Mouse (Mus musculus) gastrocnemius, postnatal 36 days (tissue): Measurements from ENCODE around the gene Dok4. TPM values are rescaled to one million over a fixed set of nuclear protein-coding genes. Genes with fewer than 3 reads are reported as not detected.
"Not testable (repeated sequence)": the region's sequence is repeated elsewhere in the genome, so short reads cannot be mapped to it uniquely, and the experiment has no call there.

ENCODE experiments used
- DNase-seq, 2 experiments: peaks; one replicate each; pipeline ENCODE4 v3.0.0; 2022
- intact Hi-C: fragments of 180-260 bp; cut with DNase I; formaldehyde crosslinking; loops from one replicate; pipeline ENCODE4 v1.15.1; 2025
- total RNA-seq, 2 experiments: library from RNA; stranded (reverse); gene quantifications; 2 replicates each; pipeline ENCODE4 v1.2.3; 2021

Dok4 gene
- total RNA-seq, 2 experiments from 2014 or later = 2.6 to 4.9 TPM

DNA sequence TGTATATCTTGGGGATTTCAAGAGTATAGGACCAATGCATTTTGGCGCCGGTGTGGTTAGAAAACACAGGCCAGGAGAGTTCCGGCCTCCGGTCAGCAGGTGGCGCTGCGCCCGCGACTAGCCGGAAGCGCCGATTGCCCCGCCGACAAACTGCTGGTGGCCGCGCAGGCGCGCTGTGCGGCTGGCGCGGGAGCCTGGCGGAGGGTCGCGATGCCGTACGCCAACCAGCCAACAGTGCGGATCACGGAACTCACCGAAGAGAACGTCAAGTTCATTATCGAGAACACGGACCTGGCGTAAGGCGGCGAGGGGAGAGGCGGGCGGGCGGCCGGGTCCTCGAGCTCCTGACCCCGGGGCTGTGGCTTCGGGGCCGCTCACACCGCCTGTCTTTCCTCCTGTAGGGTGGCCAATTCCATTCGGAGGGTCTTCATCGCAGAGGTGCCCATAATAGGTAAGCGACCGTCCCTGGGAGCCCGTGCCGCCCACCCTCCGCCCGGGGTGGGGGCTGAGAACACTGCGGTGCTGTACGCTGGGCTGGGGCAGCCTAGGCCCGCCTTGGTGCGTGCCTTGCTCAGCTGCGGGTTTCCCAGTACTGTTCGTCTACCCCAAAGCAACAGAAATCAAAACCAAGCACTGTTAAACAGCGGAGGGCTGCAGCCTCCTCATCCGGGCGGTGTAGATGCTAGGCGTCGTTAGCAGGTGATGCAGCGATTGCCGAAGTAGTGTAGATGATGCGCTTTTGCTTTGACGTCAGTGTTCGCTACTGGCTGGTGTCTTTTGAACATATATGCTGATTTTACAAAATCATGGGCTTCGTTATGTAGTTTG, 18.6 kb downstream of the Dok4 start, which contains the start of gene Polr2c:
Gene Polr2c, plus strand, starts transcription at position 105 of the 828 bp plus-strand sequence.
- intact Hi-C loops = loop anchor here (5.0 kb wide), 1 partner anchor 35 kb away; no protein-coding TSS in a partner anchor
- peak; percentile 82 to 85 for DNase-seq

DNA sequence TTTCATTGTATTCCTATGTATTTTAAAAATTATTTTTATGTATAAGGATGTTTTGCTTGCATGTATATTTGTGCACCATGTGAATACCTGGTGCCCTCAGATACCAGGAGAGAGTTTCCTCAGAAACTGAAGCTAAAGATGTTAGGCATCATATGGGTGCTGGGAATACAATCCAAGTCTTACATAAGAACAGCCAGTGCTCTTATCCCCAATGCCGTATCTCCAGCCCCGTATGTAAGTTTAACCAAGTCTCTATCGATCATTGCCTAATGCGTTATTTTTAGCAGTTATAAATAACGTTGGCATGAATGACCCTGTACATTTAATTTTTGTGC, 19.2 kb downstream of the Dok4 start:
- intact Hi-C loops = loop anchor here (5.0 kb wide), 1 partner anchor 35 kb away; no protein-coding TSS in a partner anchor

DNA sequence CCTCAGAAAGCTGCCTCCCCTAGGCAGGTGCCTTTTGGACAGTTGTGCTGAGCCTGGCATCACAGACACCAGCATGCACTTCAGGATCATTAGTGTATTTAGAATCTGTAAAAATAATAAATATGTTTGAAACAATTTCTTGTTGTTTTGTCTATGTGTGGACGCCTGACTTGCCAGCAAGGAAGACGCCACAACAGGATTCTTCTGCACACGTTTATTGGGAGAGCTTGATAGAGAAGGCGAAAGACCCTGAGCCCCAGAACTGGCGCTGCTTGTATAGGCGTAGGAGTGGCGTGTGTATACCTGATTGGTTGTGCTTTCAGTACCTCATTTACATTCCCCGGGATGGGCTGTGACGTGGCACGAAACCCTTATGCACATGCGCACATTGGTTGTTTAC, 21.4 kb downstream of the Dok4 start:
- not testable (repeated sequence) for DNase-seq
- intact Hi-C loops = loop anchor here (5.0 kb wide), 1 partner anchor 32 kb away; no protein-coding TSS in a partner anchor

More for the DNA sequence above, 19.2 kb downstream of the Dok4 start:
- no peak for DNase-seq

DNA sequence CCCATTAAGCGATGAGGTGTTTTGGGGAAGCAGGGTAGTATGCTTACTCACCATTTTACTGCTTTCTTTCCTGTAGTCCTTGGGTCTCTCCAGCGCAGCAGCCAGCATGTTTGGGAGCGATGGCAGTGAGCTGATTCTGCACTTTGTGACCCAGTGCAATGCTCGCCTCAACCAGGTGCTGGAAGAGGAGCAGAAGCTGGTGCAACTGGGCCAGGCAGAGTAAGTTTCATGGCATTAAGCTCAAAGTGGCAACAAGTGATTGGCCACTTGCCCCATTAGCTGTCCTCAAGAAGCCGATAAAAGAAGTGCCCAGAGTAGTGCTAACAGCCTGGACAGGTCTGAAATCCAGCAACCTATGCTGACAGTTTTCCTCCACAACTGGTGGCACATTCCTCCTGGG, 26.1 kb downstream of the Dok4 start:
- no peak for DNase-seq
- intact Hi-C loops = no loop called here

DNA sequence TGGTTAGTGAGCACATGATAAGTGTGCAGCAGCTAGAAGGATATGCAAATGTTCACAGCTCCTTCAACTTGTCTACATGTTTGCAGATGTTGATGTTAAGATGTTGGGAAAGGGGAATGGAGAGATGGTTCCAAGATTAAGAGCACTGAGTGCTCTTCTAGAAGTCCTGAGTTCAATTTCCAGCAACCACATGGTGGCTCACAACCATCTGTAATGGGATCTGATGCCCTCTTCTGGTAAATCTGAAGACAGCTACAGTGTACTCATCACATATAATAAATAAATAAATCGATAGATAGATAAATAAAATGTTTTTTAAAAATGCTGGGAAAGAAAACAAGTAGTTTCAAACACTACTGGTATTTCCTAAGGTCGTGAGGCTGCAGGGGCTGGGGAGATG, 34.9 kb downstream of the Dok4 start:
- intact Hi-C loops = no loop called here
- no peak for DNase-seq

DNA sequence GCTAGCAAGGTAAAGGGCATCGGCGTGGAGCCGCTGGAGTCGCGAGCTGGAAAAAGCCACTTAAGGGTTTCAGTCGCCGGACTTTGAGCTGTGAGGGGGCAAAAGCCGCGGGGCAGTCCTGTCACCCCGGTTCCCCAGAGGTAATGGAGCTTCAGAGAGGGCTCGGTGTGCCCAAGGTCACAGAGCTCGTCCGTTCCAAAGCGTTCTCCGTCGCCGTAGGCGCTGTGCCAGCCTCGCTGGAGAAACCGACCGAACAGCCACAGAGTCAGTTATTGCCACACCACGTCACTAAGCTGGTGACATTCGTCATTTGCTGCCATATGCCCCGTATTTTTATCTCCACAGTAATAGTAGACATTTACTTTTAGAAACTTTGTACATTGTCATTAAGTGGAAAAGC, 37.5 kb downstream of the Dok4 start:
- DNase-seq = peak; percentile 73 to 77
- intact Hi-C loops = no loop called here

DNA sequence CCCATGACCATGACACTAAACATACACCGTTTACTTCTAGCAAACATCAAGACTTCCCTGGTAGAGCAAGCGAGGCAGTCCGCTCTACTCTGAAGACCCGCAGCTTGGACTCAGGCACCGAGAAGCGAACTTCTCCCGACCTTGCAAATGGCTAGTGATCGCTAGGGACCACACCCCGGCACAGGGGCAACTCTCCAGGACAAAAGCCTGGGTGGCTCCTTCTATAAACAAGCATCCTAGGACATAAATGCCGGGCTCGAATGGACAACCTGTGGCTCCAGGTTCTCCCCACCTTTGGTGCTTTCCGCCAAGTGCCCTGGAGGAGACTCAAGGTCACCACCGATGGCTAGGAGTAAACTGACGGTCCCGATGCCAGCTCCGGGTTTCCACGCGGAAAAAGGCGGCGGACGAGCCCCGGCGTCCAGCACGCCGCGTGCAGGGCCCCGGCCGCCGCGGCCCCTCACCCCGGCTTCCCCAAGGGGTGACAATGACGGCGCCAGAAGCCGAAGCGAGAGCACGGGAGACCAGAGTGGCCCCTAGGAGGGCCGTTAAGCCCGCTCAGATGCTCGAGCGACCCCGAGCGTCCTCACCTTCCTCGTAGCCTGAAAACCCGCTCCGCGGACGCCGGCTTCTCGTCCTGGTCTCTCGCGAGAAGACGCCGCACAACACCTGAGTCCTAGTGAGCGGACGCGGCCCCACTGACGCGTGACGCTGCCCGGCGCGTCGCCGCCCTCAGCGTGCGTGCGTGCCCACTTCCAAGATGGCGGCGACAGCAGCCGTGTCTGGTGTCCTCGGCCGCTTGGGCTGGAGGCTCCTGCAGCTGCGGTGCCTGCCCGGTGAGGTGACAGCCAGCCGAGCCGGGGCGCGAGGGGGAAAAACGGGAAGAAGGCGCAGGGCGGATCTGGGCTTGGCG, 38.2 kb downstream of the Dok4 start, which contains the start of the genes Coq9 and Ciapin1:
Gene Coq9, plus strand, starts transcription at position 660 of the 913 bp plus-strand sequence.
Gene Ciapin1, minus strand, starts transcription at position 697 of the 913 bp plus-strand sequence.
- peak; percentile 92 for DNase-seq
- intact Hi-C loops = no loop called here

DNA sequence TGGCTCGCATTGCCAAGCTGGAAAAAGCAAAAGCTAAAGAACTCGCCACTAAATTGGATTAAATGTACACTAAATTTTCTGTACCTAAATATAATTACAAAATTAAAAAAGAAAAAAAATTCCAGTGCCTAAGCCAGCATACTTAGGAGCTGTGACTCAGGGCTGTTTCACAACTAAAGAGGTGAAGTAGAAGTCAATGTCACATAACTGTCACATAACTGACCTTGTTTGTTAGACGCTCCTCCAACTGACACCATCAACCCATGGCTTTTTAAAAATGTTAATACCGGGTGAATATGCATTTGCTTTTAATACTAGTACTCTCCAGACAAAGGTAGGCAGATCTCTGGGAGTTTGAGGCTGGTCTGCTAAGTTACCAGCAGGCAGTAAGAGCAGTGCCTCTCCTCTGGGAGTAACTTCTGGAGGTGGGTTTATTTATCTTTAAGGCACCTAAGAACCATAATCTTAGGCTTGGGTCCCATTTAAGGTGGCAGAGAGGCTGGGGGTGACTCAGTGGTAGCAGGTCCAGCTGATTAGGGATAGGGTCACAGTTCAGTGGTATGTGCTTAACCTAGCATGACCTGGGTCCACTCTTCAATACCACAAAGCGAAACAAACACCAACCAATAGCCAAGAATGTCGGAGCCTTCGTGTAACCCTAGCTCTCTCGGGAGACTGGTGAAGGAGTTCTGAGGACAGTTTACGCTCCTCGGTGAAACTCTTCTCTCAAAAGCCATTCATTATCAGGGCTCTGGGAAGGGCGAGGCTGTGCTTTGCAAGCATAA, 39.5 kb downstream of the Dok4 start:
- no peak for DNase-seq
- intact Hi-C loops = no loop called here

DNA sequence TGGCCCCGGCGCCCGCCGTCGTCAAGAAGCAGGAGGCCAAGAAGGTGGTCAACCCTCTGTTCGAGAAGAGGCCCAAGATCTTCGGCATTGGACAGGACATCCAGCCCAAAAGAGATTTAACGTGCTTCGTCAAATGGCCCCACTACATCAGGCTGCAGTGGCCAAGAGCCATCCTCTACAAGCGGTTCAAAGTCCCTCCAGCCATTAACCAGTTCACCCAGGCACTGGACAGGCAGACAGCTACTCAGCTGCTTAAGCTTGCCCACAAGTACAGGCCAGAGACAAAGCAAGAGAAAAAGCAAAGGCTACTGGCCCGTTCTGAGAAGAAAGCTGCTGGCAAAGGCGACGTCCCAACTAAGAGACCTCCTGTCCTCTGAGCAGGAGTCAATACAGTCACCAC, 40.4 kb downstream of the Dok4 start:
- intact Hi-C loops, DNase-seq: not testable (repeated sequence)

DNA sequence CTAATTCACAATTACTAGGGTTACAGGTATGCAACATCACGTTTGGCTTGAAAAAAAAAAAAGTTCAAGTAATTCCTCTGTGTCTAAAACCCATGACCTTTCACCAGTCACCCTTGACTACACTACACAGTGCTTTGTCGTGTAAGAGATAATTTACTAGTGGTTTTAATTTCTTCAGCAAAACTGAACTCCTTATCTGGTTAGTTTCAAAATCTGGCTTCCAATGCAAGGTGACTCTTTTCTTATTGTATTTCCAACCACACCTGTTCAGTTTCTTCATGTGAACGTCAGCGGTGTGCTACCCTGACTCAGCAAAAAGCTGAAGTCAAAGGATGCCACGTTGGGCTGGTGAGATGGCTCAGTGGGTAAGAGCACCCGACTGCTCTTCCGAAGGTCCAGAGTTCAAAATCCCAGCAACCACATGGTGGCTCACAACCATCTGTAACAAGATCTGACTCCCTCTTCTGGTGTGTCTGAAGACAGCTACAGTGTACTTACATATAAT, 42.2 kb downstream of the Dok4 start:
- intact Hi-C loops, DNase-seq: not testable (repeated sequence)

DNA sequence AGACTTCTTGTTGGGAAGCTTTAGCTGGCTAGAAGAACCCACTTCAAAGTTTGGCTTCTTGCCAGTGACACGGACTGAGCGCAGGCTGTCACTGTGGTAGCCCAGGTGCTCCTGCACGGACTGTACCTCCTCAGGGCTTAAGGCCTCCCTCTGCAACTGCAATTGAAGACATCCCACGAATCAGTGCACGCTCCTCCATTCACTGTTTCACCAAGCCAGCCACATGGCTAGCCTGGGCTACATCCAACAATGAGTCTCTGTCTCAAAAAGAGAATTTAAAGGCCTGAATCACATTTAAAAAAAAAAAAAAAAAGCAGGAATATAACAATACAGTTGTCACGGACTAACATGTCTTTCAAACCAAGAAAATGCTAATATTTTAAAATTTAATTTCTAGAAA, 47.8 kb downstream of the Dok4 start:
- no peak for DNase-seq
- intact Hi-C loops = no loop called here

DNA sequence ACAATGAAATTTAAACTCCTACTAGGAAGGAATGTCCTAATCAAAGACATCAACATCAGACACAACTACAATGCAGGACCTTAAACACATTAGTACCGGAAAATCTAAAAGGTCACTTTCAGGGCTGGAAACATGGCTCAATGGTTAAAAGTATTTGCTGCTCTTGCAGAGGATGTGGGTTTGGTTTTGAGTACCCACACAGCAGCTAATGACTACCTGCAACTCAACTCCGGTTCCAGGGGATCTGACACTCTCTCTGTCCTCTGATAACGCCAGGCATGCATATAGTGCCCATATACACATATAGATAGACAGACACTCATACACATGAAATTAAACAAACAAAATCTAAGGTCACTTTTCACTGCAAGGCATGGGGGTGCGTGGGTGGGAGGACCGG, 49.9 kb downstream of the Dok4 start:
- intact Hi-C loops = no loop called here
- no peak for DNase-seq

DNA sequence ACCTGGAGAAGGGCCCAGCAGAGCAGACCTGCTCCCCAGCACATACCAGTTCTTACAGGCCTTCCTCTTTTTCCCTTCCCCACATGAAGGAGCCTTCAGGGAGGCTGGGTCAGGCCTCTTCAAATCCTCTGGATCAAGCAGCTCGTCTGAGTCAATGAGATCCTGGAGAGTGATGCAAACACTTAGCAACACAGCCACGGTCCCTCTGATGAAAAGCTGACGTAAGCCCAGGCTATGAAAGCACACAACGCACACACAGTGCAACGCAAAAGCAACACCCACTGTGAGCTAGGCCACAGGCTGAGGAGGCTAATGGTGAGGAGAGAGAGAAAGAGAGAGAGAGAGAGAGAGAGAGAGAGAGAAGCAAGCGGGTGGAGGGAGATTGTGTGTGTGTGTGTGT, 51.0 kb downstream of the Dok4 start:
- intact Hi-C loops = no loop called here
- no peak for DNase-seq

DNA sequence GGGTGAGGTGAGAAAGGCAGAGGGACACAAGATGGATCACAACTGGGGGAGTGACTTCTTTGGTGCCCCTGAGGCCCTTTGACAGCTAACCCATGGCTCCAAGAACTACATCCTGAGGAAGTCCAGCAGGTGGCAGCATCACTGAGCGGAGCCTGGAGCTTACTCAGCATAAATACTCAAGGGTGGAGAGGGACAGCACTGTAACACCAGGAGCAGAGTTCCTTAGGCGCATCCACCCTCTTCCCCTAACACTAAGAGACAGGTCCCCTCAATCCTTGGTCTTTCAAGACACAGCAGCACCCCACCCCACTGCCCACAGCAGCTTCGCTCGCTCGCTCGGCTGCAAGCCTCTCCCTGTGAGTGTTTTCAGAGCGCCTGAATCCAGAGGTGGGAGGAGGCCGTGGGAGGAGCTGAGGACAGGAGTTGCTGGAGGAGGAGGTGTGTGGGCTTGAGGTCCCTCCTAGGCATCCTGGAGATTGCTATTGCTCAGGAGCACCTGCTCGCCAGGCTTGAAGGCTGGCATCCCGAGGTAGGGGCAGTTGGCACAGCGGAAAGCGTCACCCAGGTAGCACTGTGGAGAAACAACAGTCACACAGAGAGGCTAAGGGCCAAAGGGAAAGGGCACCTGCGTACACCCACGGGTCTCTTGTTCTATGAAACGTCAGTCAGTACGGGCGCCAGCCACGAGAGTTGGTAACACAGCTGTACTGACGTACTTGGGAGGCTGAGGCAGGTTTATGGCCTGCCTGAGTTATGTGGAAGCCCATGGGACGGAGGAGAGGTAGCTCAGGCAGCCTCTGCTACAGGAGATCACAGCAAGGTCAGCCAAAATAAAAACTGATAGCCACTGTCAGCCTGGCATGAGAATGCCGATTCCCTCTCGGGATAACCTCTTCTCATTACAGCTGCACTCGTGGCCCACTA, 53.2 kb downstream of the Dok4 start:
- peak; percentile 27 to 41 for DNase-seq
- intact Hi-C loops = loop anchor here (5.0 kb wide), 2 partner anchors 34 to 89 kb away; partner anchors contain the start of gene Polr2c

DNA sequence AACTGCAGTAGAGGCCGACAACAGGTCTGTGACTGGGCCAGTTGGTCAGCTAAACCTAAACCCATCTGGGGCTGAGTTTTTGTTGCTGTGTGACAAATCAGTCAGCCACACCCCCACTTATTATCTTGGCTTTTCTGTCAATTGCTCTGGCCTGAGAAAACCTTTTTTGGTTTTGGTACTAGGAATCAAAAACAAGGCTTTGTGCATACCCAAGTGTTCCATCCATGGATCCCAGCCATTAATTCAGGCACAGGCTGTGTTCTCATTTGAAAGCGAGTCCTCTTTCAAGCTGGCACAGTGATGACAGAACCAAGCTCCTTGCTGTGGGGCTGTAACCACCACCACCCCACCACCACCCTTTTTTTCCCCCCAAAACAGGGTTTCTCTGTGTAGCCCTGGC, 54.7 kb downstream of the Dok4 start:
- DNase-seq = no peak
- intact Hi-C loops = loop anchor here (5.0 kb wide), 2 partner anchors 36 to 91 kb away; partner anchors contain the start of gene Polr2c

DNA sequence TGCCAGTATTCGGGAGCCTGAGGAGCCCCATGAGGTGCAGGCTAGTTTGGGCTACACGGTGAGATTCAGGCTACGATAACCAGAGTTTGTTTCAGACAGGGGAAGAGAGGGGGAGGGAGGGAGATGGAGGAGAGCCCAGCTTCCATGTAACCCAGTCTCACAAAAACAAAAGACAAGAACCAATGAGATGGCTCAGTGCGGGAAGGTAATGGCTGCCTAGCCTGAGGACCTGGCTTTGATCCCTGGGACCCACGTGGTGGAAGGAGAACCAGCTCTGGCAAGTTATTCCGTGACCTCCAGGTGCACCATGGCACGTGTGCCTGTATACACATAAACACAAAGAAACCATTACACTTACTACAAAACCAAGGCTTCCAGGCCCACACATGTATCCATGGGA, 55.6 kb downstream of the Dok4 start:
- no peak for DNase-seq
- intact Hi-C loops = loop anchor here (5.0 kb wide), 2 partner anchors 37 to 92 kb away; partner anchors contain the start of gene Polr2c

DNA sequence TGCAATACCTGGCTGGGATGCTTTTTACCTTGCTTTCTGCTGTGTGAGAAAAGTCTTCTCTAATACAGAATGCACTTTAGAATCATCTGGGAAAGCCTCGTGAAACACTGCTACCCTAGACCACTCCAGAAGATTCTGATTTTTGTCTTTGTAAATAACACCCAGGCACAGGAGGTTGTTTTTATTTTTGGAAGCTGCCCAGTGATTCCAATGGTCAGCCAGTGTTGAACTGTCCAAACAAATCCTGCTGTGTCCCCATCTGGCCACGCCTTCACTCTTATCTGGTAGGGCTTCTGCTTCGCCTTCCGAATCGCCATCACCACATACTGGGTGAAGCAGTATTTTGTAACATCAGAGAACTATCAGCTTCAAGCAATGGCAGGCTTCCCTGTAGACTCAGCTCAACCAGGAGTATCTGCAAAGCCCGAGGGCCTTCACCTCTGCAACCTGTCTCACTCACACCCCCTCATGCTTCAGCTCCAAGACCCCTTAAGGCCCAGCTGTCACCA, 56.4 kb downstream of the Dok4 start:
- intact Hi-C loops = loop anchor here (5.0 to 10.0 kb wide), 3 partner anchors 38 to 295 kb away; partner anchors contain the start of gene Polr2c
- no peak for DNase-seq

DNA sequence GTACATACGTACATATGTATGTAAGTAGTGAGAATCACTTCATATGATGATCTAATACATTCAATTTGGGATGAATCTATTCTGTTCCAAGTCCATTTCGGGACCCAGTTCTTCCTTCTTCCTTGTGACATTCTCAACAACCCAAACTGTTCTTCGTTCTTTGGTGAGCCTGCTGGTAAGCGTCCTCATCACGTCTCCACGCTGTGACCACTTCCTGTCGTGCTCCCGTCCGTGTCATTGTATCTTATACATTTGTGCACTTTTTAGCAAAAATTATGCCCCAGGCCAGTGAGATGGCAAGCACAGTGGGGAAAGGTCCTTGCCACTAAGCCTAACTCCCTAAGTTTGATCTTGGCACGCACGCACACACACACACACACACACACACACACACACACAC, 58.2 kb downstream of the Dok4 start:
- no peak for DNase-seq
- intact Hi-C loops = loop anchor here (10.0 kb wide), 1 partner anchor 293 kb away; no protein-coding TSS in a partner anchor
